Mouse (Mus musculus) MEL-GATA-1-ER (cell line): ENCODE results near the gene Slc4a3.

ENCODE experiments used
- DNase-seq: peaks from one replicate; pipeline ENCODE4 v3.0.0-alpha.2; 2012; ENCODE audit warnings: low read depth; ENCODE audit errors: extremely low read depth

Gene Slc4a3

GRCm38 (mm10) chr1:75545965-75546956 is at the start of gene Slc4a3:
Gene Slc4a3 (plus strand): TSS chr1:75546266.
- DNase-seq: no peak

- no peak for DNase-seq
Observed at GRCm38 (mm10) chr1:75498897-75499296, 47.2 kb upstream of the Slc4a3 start.

DNA sequence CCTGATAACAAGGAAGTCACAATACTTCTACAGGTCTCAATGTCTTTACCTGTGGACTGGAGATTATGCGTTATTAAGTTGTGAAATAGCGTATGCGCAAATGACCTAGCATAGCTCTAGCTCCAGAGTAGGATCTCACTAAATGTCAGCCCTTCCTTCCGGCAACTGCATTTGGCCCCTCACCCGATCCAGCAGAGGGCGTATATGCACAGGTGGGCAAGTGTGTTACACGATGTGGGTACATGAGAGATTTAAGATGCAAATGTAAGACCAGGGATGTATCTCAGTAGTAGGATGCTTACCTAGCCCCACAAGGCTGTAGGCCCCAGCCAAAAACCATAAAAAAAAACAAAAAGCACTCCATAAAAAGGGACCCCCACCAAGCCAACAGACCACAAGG is 46.6 kb upstream of the Slc4a3 start:
- no peak for DNase-seq

DNA sequence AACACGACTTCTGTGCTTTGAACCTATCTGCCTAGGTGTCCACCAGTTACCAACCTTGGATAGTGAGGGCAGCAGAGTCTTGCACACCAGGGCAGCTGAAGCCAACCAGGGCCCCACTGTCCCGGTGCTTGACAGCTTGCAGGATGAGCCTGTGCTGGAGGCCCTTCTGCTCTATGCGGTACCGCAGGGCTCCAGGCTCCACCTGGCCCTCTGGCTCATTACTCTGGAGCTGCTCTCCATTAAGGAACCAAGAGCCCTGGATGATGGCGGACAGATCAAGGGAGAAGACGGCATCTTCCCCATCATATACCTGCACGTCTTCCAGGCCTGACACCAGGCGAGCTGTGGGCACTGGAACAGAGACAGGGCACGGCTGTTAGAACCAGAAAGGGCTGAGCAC is 44.2 kb upstream of the Slc4a3 start:
- DNase-seq: no peak

GRCm38 (mm10) chr1:75502945-75503650 is 43.0 kb upstream of the Slc4a3 start:
- DNase-seq: no peak

GRCm38 (mm10) chr1:75503651-75503980 is 42.5 kb upstream of the Slc4a3 start:
- no peak for DNase-seq

GRCm38 (mm10) chr1:75504256-75505045 is 41.6 kb upstream of the Slc4a3 start:
- no peak for DNase-seq

DNA sequence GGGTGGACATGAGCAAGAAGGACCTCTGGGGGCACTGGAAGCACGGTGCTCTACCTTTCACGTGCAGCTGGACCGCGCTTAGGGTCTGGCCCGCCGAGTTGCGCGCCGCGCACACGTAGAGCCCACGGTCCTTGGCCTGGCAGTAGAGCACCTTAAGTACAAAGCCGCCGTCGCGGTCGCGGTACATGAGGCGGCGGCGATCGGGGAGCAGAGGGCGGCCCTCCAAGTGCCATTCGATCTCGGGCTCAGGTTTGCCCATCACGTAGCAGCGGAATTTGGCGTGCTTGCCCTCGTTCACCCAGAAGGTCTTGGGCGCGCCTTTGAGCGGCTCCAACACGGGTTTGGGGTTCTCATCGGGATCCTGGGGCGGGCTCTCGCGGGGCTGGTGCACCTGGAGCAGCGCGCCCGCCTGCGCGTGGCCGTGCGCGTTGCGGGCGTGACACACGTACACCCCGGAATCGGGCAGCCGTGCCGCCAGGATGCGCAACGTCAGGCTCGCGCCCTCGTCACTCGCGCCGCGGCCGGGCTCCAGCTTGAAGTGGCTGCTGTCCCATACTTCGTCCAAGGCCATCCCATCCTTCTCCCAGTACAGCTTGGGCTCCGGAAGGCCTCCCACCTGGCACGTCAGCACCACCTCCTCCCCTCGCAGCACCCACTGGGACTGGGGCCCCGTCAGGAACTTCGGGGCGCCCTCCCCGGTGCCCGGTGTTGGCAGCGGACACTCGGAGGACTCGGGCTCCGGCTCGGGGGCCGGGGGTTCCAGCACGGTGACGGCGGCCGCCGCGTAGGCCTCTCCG is 40.7 kb upstream of the Slc4a3 start:
- DNase-seq: no peak

DNA sequence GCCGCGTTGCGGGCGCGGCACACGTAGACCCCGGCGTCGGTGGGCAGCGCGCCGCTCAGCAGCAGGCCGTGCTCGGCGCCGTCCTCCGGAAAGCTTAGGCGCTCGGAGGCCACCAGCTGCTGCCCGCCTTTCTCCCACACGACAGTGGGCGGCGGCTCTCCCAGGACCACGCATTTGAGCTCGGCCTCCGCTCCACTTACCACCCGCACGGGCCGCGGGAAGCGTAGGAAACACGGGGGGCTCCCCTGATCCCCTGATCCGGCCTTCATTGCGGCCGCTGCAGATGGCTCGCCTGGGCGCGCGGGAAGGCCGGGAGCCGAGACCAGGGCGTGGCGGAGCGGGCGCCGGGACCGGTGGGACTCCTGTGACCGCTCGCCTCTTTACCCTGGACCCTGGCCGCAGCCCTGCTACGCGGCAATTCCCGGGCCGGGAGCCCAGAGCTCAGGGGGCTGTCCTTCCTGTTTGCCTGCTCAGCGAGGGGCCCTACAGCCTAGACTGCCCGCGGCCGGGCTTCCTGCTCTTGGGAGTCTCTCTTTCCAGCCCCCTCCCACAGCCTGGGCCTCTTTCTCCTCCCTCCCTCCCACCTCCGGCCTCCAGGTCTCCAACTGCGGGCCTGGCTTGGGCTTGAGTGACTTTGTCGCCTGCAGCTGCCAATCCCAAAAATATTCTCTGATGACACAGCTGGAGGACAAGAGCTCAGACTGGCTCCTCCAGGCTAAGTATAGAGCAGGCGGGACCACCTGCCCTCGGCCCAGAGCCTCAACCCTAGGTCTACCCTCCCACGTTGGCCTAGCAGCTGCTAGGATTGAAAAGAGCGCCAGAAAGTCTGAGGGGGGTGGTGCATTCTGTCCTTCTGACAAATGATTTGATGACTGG is 39.9 kb upstream of the Slc4a3 start, which contains the start of gene Obsl1:
Gene Obsl1 (minus strand): TSS at position 497 of the 876 bp plus-strand sequence.
- no peak for DNase-seq

- DNase-seq: no peak
Observed at GRCm38 (mm10) chr1:75507006-75507405, 39.1 kb upstream of the Slc4a3 start, which contains the start of gene Inha. Gene Inha (plus strand): TSS chr1:75507077.

DNA sequence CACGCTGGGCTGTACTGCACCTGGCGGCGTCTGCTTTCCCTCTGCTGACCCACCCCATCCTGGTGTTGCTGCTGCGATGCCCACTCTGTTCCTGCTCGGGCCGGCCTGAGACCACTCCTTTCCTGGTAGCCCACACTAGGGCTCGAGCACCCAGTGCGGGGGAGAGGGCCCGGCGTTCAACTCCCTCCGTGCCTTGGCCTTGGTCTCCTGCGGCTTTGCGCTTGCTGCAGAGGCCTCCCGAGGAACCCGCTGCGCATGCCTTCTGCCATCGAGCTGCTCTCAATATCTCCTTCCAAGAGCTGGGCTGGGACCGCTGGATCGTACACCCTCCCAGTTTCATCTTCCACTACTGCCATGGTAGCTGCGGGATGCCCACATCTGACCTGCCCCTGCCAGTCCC is 36.5 kb upstream of the Slc4a3 start:
- DNase-seq: no peak

GRCm38 (mm10) chr1:75510154-75510553 is 35.9 kb upstream of the Slc4a3 start:
- DNase-seq: no peak

DNA sequence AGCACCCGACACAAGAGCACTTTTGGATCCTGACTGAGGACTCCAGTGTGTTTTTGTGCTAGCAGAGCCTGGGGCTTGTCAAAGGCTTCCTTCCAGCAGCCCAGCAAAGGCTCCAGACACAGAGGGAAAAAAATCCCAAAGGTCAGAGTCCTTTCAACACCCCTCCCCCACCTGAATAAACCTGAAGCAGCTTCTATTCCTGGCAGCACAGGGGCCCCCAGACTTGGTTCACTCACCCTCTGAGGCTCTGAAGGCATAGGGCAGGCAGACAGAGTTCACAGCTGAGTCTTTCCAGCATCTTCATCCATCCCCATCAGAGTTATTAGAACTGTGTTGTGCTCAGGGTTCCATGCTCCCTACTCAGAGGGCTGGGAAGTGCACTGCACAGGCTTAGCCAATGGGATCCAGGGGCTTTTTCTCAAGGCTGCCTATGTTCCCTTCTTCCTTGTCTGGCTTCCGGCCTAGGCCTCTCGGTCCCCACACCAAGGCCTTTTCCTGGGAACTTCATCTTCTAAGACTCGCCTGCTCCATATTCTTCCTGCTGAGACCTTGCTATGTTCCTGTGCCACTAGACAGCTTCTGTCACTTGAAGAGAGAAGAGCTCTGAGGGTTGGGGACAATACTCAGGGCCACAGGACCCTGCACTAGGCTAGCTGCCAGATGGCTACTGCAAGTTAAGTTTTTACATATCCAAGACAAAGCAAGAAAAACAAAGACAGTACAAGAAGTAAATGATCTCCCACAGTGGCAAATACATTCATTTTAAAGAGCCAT is 34.4 kb upstream of the Slc4a3 start:
- DNase-seq: no peak

DNA sequence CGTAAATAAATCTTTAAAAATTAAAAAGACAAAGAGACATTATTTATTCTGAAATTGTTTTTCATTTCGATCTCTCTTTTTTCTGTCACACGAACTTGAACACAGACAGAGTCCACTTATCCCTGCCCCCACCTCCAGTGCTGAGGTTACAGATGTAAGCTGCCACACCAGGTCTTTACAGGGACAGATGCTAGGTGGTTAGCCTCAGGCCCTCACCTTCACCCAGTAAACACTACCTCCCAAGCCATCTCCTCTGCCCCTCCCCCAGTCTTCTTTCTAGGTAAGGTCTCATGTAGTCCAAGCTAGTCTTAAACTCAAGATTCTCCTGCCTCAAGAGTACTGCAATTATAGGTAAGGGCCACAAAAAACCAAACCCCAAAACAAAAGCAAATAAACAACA is 33.5 kb upstream of the Slc4a3 start:
- no peak for DNase-seq

GRCm38 (mm10) chr1:75516703-75517380 is 29.2 kb upstream of the Slc4a3 start:
- DNase-seq: no peak

GRCm38 (mm10) chr1:75517984-75518383 is 28.1 kb upstream of the Slc4a3 start:
- no peak for DNase-seq

- DNase-seq: no peak
Observed at GRCm38 (mm10) chr1:75518427-75518826, 27.6 kb upstream of the Slc4a3 start.

GRCm38 (mm10) chr1:75519576-75519975 is 26.5 kb upstream of the Slc4a3 start:
- no peak for DNase-seq
